Mouse (Mus musculus) spleen, postnatal 10 days (tissue): Measurements from ENCODE around the gene Galnt7.

Source experiments
- DNase-seq, 2 experiments: peaks; one replicate each; pipeline ENCODE4 v3.0.0; 2021 to 2022; ENCODE audit warnings: low spot score in 2 of 2

Galnt7 gene

GRCm38 (mm10) chr8:57628787-57629664 lies 23.8 kb downstream of the Galnt7 start:
- no peak for DNase-seq

DNA sequence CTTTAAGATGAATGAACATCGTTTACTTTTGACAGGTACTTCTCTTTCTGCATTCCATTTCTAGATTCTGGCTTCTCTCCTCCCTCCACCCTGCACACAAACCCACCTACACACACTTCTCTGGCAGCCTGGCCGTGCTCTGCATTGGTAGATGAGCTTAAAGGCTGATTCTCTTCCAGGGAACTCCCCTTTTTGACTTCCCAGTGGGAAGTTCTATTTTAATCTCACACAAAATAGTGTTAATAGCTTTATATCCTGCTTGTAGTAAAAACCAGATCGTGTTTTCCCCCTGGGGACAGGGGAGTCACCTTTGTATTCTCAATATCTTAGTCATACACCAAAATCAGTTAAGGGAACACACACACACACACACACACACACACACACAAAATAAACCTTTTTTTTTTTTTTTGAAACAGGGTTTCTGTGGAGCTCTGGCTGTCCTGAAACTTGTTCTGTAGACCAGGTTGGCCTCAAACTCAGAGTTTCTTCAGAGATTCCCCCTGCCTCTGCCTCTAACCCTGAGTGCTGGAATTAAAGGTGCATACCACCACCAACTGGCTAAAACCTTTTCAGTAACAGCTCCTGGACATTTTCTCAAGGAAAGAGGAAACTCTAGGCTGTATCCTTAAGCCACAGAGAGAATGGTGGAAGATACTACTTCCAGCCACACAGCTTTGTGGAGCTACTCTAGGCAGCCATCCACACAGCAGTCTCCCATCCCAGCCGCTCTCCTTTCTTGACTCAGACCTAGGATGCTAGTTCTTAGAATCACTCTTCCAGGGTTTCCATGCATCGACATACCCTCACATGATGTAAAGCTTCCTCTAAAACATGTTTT lies 24.7 kb downstream of the Galnt7 start:
- DNase-seq: no peak

DNA sequence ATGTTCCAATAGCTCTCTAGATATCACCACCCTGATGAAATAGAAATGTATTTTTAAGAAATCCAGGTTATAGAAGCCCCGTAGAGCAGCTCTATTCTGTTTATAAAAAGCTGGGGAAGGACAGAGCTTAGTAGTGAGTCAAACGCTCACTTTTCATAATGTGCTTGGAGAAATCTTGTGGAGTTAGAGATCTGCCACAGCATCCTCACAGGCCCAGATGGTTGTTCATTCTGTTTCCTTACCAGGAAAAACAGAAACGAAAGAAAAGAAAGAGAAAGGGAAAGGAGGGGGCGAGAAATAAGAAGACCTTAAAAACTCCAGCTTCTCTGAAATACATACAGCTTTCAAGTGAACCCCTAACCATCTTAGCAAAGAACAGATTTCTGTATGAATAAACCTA lies 28.9 kb downstream of the Galnt7 start:
- no peak for DNase-seq

DNA sequence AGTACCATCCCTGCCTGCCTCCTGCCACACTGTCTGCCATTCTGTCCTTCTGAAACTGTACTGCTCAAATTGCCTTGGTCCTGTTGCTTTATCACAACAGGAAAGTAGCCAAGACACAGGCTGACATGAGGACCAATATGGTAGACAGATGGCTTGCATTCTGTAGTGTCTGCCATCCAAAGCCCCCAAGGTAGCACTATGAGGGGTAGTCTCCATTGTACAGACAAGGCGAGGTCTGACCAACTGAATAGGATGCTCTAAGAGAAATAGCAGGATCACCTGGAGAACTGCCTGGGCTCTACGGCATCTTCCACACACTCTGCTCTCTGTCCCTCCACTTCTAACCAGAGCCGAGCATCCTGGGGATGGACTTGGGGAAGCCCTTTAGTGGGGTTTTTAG lies 29.8 kb downstream of the Galnt7 start:
- no peak for DNase-seq

- no peak for DNase-seq
Measured at GRCm38 (mm10) chr8:57616965-57617364, 35.9 kb downstream of the Galnt7 start.

DNA sequence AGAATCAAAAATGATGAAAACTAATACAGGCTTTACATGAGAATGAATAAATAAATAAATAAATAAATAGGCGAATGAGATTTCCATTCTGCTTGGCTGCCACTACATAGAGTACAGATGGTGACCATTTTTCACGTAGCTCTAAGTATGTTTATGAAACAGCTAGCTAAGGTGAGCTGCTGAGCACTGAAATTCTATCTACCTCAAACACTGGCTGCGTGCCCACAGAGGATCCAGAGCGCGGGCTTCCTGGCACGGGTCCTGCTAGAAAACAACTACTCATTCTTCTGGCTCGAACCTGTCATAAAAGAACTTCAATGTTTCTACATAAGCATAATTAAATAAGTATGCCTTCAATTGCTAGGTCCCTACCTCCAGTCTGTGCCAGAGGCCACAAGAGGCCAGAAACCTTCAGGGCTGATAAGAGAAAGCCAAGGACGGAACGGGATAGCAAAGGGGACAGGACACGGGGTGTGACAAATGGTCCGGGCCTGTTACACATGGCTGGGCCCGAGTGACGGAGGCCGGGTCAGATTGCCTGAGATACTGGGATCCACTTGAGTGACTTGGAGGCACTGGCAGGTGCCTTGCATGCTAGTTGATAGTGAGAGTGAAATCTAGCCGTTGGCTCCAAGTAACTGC lies 37.7 kb downstream of the Galnt7 start:
- no peak for DNase-seq

- DNase-seq: no peak
Measured at GRCm38 (mm10) chr8:57611419-57611977, 41.3 kb downstream of the Galnt7 start.

GRCm38 (mm10) chr8:57610706-57611418 lies 42.0 kb downstream of the Galnt7 start:
- no peak for DNase-seq

DNA sequence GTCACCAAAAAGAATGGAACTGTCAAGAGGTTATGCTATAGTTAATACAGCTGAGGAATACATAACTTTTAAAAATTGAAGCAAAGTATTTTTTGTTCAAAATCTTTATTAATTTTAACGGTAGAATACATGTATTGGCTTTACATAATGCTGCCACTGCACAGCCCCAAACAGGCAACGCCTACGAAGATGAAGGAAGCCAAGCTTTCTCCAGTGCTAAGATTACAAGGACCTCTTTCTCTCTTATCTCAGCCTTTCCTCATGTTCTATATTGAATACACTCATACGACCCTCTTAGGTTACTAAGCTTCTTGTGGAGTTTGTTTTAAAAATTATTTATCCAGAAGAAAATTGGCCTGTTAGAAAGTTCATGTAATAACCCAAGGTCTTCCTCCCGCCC lies 50.3 kb downstream of the Galnt7 start:
- no peak for DNase-seq

DNA sequence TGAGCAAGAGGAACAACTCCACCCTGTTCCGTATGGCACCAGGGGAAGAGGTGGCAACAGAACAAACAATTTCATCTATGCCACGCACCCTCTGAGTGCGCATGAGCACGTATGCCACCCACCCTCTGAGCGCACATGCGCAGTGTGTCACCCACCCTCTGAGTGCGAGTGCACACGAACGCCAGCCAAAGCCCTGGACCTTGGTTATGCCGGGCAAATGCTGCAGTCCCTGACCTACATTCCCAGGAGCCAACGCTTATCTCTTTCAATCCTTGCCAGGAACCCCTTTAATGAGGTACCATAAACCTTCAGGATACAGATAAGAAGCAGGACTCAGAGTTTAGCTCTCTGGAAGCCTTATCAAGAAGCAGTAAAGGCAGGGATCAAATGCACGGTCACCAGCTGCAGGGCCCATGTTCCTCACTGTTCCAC lies 50.8 kb downstream of the Galnt7 start:
- no peak for DNase-seq

- DNase-seq: no peak
Measured at GRCm38 (mm10) chr8:57599813-57600555, 52.8 kb downstream of the Galnt7 start.

GRCm38 (mm10) chr8:57595853-57596252 lies 57.0 kb downstream of the Galnt7 start:
- DNase-seq: no peak

DNA sequence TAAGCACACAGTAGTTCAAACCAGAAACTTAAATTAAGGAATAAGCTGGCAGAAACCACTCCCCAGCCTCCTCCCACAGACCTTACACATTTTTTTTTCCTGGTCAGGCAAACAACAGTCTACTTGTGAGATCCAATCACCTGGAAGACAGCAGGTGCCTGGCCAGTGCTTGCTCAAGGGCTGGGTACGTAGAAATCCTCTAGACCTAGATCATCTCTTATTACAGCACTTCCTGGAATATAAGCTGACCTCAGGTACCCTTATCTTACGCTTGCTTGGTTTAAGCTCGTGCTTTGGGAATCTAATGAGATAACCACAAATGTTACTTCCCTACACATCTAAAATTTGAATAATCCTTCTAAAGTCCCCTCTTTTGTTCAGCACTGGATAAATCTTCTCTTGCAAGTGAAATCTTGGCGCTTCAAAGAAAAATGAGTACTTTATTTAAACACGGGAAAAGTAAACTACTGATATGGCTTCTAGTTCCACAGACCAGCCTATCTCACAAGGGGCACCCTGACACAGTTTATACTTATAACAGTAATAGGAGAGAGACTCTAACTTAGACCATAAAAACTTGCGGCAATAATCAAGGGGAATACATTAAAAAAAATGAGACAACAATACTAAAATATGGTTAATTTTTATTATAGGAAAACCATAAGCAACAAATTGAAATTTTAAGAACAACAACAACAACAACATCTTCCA lies 58.5 kb downstream of the Galnt7 start:
- DNase-seq: no peak

DNA sequence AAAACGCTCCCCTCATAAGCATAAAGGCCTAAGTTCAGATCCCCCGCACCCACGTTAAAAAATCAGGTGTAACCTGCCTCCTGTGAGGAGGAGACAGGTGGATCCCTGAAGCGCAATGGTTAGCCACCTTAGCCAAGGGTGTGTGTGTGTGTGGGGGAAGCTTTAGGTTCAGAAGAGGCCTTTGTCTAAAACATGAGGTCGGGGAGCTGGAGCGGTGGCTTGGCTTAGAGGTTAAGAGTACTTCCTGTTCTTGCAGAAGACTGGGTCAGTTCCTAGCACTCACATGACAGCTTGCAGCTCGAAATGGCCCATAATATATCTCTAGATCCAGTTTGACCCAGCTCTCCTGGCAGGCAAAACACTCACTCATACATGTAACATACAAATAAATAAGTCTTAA lies 60.2 kb downstream of the Galnt7 start:
- no peak for DNase-seq

DNA sequence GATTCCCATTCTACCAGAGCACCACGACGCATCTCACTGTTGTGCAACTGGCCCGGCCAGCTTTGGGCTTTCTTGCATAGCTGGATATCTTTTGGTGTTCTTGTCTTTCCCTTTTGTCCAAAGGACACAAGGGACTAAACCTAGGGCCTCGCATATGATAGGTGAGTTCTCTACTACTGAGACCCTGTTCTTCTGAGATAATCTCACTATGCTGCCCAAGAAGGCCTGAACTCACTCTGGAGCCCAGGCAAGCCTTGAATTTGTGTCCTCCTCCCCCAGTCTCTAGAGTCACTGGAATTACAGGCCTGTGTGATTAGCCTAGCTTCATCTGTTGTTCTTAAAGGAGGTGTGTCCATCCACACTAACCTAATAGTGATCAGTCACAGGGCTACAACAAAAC lies 61.2 kb downstream of the Galnt7 start:
- no peak for DNase-seq

- no peak for DNase-seq
Measured at GRCm38 (mm10) chr8:57590015-57590414, 62.8 kb downstream of the Galnt7 start.

- no peak for DNase-seq
Measured at GRCm38 (mm10) chr8:57589176-57589575, 63.7 kb downstream of the Galnt7 start.

DNA sequence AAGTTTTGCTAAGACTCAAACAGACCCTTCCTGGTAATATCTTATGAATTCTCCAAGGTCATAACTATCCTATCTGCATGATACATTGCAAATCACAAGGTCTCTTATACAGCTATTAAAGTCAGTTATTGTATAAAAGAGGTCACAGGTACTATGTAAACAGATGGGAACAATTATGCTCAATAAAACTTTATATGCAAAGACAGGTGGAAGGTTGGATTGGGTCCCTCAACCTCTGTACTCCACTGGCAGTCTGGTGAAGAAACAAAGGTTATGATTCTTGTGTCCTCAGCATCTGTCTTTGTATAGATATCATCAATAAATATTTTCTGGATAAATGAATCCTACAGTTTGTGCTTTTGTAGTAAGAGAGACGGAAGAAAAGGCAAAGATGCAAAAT lies 64.2 kb downstream of the Galnt7 start:
- no peak for DNase-seq

GRCm38 (mm10) chr8:57586667-57587066 lies 66.2 kb downstream of the Galnt7 start:
- no peak for DNase-seq

DNA sequence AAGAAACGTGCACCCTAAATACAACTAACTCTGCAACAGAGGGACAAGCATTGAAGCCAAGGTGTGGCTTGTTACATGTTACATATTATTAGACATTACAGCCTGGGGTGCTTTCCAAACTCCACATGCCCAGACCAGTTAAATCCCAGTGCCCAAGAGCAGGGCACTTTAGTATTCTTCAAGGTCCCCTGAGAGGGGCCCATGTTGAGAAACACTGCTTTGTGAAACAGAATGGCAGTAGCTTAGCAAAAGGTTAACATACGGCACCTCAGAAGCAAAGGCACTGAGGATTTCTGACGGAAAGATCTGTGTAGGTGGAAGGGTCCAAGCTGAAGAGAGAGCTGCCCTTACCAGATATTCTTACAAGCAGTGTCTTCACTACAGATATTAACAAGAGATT lies 67.0 kb downstream of the Galnt7 start:
- no peak for DNase-seq
